Mouse (Mus musculus) ES-Bruce4 (cell line): ENCODE measurements at regions not wholly inside any gene's neighbourhood (a gene's known extent, or its start where the extent isn't known, plus 50 kb on each side); places are given as distances from the start of the nearest gene placed in this dataset.

ENCODE experiments used
- H3K27ac ChIP-seq: 2 replicates; pipeline ENCODE4 v1.5.1; 2012; ENCODE audit warnings: low read length, inconsistent platforms; ENCODE audit not compliant: insufficient read depth
- H3K27me3 ChIP-seq: 2 replicates; pipeline ENCODE4 v1.6.1; 2012; ENCODE audit warnings: mild to moderate bottlenecking, low read length, inconsistent platforms; ENCODE audit not compliant: control insufficient read depth, poor library complexity, insufficient read depth, severe bottlenecking
- H3K36me3 ChIP-seq: 2 replicates; pipeline ENCODE4 v1.6.1; 2012; ENCODE audit warnings: inconsistent platforms, mild to moderate bottlenecking, low read length, moderate library complexity; ENCODE audit not compliant: control insufficient read depth, poor library complexity, insufficient read depth, severe bottlenecking
- H3K4me1 ChIP-seq: one replicate; pipeline ENCODE4 v1.8.1; 2011; ENCODE audit warnings: low read length; ENCODE audit not compliant: control insufficient read depth, insufficient read depth
- H3K4me3 ChIP-seq: 2 replicates; pipeline ENCODE4 v1.5.1; 2011; ENCODE audit warnings: low read depth, mild to moderate bottlenecking, low read length
- H3K9ac ChIP-seq: 2 replicates; pipeline ENCODE4 v1.6.1; 2012; ENCODE audit warnings: low read depth, mild to moderate bottlenecking, inconsistent platforms; ENCODE audit not compliant: poor library complexity, severe bottlenecking
- H3K9me3 ChIP-seq: replicated peaks from 2 replicates; pipeline ENCODE4 v1.6.1; 2012; ENCODE audit warnings: mild to moderate bottlenecking, low read length, inconsistent platforms; ENCODE audit not compliant: control insufficient read depth, poor library complexity, insufficient read depth, severe bottlenecking
- CTCF ChIP-seq: IDR thresholded peaks from one replicate; pipeline ENCODE4 v1.8.1; 2011; ENCODE audit warnings: low read depth, low read length
- EP300 ChIP-seq: IDR thresholded peaks from 2 replicates; pipeline ENCODE4 v1.6.1; 2011; ENCODE audit warnings: low read depth, low read length; ENCODE audit not compliant: insufficient read depth
- POLR2A ChIP-seq: IDR thresholded peaks from one replicate; pipeline ENCODE4 v1.8.1; 2011; ENCODE audit warnings: low read length; ENCODE audit not compliant: insufficient read depth

DNA sequence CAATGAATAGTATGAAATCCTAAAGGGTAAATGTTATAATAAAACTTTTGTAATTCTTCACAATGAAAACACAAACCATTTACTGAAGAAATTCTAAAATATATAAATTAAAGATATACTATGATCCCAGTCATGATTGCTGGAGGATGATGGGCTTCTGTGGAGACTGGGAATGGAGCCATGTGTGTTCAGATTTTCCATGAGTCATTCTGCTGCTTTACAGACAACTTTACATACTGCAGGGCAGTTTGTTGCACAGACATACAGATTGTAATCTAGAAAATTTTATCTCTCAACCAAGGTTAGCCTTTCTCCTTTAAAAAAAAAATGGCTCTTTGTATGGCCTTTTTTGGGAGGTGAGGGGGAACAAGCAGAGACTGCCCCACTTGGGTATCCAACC lies 446.5 kb downstream of the Synb start:
- Histone ChIP-seq H3K4me3 (no peak overlapping the region), H3K36me3 (no peaks in the 10 kb centered on the region), H3K9ac (no peak overlapping the region), H3K27me3 (no peaks in the 10 kb centered on the region), H3K9me3 (no peaks in the 10 kb centered on the region), H3K27ac (no peak overlapping the region), H3K4me1 (no peaks in the 10 kb centered on the region)
- no peak for TF ChIP-seq POLR2A
- no peak for TF ChIP-seq CTCF
- TF ChIP-seq EP300, result no peak

DNA sequence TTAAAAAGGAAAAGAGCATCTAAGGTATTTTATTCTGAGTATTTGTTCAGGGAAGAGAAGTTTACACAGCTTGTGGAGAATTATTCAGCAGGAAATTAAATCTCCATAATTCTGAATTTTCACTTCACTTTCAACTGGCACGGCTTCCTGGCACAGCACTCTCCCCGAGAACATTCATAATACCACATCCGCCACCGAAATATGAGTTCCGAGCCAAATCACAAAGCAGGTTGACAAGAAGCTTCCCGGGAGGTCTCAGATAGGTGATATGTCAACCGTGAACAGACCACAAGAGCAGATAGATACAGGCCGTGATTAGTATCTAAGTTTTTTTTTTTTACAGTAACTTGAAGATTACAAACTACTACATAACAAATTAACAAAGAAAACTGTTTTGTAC lies 473.9 kb downstream of the Synb start:
- H3K9me3 ChIP-seq, result no peaks in the 10 kb centered on the region
- H3K9ac ChIP-seq, result no peak overlapping the region
- H3K36me3 ChIP-seq, result no peaks in the 10 kb centered on the region
- TF ChIP-seq POLR2A (no peak), CTCF (no peak), EP300 (no peak)
- H3K27ac ChIP-seq, result no peak overlapping the region
- H3K4me1 ChIP-seq, result no peaks in the 10 kb centered on the region
- H3K4me3 ChIP-seq, result no peak overlapping the region
- H3K27me3 ChIP-seq, result no peaks in the 10 kb centered on the region

DNA sequence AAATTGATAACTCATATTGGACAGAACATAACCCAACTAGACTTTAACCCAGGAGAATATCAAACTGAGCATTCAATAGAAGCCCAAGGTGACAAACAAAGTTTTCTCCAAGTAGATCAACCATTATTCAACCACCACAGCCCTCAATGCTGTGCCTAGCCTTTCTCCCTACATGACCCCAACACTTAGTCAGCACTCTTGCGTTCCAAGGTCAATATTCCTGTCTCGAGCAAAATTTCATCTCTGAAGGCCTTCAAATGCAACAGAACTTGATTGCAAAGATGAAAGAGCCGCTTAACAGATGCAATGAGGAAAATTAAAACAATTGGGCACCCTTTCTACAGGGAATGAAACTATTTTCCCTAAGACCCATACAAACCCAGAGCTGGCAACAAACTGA lies 485.1 kb downstream of the Synb start:
- Histone ChIP-seq H3K9me3 (no peaks in the 10 kb centered on the region), H3K27me3 (no peaks in the 10 kb centered on the region), H3K4me3 (no peak overlapping the region), H3K9ac (no peak overlapping the region), H3K4me1 (no peaks in the 10 kb centered on the region), H3K36me3 (no peaks in the 10 kb centered on the region), H3K27ac (no peak overlapping the region)
- no peak for TF ChIP-seq POLR2A
- no peak for TF ChIP-seq CTCF
- TF ChIP-seq EP300, result no peak

DNA sequence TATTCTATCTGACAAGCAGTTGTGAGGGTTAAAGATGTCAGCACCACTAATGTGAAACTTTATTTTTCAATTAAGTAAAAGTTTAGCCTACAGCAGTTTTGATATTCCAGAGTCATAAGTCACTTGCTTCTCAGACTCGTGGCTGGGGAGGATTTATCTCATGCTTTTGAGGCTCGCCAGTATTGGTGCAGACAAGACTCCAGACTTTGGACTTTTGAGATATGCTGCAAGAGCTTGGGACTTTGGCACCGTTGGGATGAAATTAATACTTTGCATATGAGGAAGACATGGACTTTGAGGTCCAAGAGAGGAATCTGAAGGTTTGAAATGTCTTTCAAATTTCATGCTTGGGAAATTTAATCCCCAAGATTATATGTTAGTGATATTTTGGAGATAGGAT lies 486.2 kb downstream of the Synb start:
- H3K9ac ChIP-seq, result no peak overlapping the region
- H3K36me3 ChIP-seq, result no peaks in the 10 kb centered on the region
- H3K27ac ChIP-seq, result no peak overlapping the region
- no peaks in the 10 kb centered on the region for H3K27me3 ChIP-seq
- H3K4me1 ChIP-seq, result no peaks in the 10 kb centered on the region
- H3K9me3 ChIP-seq, result no peaks in the 10 kb centered on the region
- no peak overlapping the region for H3K4me3 ChIP-seq
- TF ChIP-seq POLR2A (no peak), EP300 (no peak), CTCF (no peak)

DNA sequence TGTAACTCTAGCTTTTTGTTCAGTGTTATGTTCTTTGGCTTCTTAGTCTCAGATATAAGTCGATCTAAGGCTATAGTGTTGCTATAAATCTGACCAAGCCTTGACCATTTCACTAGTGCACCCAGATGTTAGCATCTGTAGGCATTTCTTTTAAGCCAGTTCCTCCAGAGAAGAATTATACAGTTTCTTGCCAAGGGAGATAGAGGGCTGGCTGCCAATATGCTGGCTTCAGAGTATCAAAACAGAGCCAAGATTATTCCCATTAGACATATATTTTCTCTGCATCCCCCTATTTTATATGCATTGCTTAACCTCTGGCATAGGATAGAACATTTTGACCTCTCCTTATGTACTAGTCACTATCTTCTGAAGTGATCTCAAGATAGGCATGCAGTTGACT lies 487.5 kb downstream of the Synb start:
- Histone ChIP-seq H3K4me1 (no peaks in the 10 kb centered on the region), H3K9me3 (no peaks in the 10 kb centered on the region), H3K9ac (no peak overlapping the region), H3K4me3 (no peak overlapping the region), H3K36me3 (no peaks in the 10 kb centered on the region), H3K27ac (no peak overlapping the region), H3K27me3 (no peaks in the 10 kb centered on the region)
- TF ChIP-seq POLR2A (no peak), CTCF (no peak), EP300 (no peak)

DNA sequence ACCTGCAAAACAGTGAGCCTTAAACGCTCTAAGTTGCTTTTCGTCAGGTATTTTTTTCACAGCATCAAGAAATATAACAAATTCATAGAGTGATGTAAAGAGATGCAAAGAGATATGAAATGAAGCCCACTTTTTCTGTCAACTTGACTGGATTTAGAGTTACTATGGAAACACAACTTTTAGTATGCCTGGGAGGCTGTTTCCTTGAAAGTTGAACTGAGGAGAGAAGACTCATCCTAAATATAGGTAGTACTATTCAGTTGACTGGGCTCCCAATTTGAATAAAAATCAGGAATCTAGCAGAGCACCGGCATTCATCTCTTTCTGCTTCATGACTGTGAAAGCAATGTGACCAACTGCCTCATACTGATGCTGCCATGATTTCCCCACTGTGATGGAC lies 509.7 kb downstream of the Synb start:
- no peaks in the 10 kb centered on the region for H3K9me3 ChIP-seq
- H3K27ac ChIP-seq, result no peak overlapping the region
- H3K36me3 ChIP-seq, result no peaks in the 10 kb centered on the region
- TF ChIP-seq EP300 (no peak), POLR2A (no peak), CTCF (no peak)
- H3K27me3 ChIP-seq, result no peaks in the 10 kb centered on the region
- H3K4me3 ChIP-seq, result no peak overlapping the region
- no peaks in the 10 kb centered on the region for H3K4me1 ChIP-seq
- H3K9ac ChIP-seq, result no peak overlapping the region

DNA sequence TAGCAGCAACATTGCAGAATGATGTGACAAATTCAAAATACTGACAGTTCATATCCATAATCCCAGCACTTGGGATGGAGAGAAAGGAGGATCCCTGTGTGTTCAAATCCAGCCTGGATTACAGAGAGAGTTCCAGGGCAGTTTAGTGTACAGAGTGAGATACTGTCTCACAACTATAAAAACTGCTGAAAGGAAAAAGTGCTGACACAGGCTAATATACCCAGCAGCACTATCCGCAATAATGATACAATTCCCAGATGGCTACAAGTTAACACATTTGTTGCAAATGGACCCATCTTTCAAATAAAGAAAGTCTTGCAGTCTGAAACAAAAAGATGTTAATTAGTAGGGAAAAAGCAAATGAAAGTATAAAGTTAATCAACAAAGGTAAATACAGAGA lies 510.9 kb downstream of the Synb start:
- TF ChIP-seq POLR2A, result no peak
- TF ChIP-seq CTCF, result no peak
- TF ChIP-seq EP300, result no peak
- Histone ChIP-seq H3K4me3 (no peak overlapping the region), H3K9ac (no peak overlapping the region), H3K27ac (no peak overlapping the region), H3K4me1 (no peaks in the 10 kb centered on the region), H3K9me3 (no peaks in the 10 kb centered on the region), H3K27me3 (no peaks in the 10 kb centered on the region), H3K36me3 (no peaks in the 10 kb centered on the region)
